Mouse (Mus musculus): Measurements from ENCODE around the gene Anxa6. TPM values are rescaled to one million over a fixed set of nuclear protein-coding genes. Genes with fewer than 3 reads are reported as not detected.

The Anxa6 gene
- total and polyA plus RNA-seq, 3 experiments: 115 to 168 (median 162) TPM

- Histone ChIP-seq H3K4me3 (replicated peaks in 1 of 3; ENCODE audit: low read depth in 2 of 3, low read length in 2 of 3, poor library complexity in 1 of 3) (peak overlapping the region in 1 of 3 experiments; percentile 46), H3K27ac (ENCODE audit: insufficient read depth, low read depth) (no peak overlapping the region), H3K4me1 (ENCODE audit: control insufficient read depth in 1 of 2, insufficient read depth in 2 of 2) (peaks cover 9 to 19% of the 10 kb centered on the region in 2 experiments; a peak in 3 of 4 replicates), H3K79me2 (replicated peaks; ENCODE audit: control insufficient read depth, extremely low read depth, insufficient read depth, poor library complexity, severe bottlenecking) (no peaks in the 10 kb centered on the region), H3K36me3 (replicated peaks in 1 of 2; ENCODE audit: control insufficient read depth in 1 of 2, insufficient read depth in 1 of 2, low read length in 1 of 2) (no peaks in the 10 kb centered on the region), H3K27me3 (replicated peaks) (no peaks in the 10 kb centered on the region), H3K9me3 (replicated peaks; ENCODE audit: low read length) (peaks cover 4% of the 10 kb centered on the region), H3K9ac (ENCODE audit: insufficient read depth, low read depth) (peak overlapping the region; percentile 17; the same call in 1 of the 2 replicates), H3K4me2 (ENCODE audit: insufficient read depth, low read depth, poor library complexity, severe bottlenecking) (peak overlapping the region; percentile 59; the same call in 1 of the 2 replicates)
- dilution Hi-C loops (cut with MboI; ENCODE audit: extremely low pct_ligation_motif_present, extremely low pct_unique_long_range_greater_than_20kb, low sequenced_read_pairs): no loop called here
- DNase-seq (ENCODE audit: extremely low read depth): no peak
- no peak for TF ChIP-seq CTCF (conservative IDR thresholded peaks at IDR 0.05 in 1 of 2, IDR thresholded peaks at IDR 0.05 in 1 of 2; ENCODE audit: low read depth in 2 of 2, low read length in 2 of 2)
- no peak for TF ChIP-seq HCFC1 (IDR thresholded peaks at IDR 0.05; ENCODE audit: low read depth, low read length)
- no peak for TF ChIP-seq SIN3A (IDR thresholded peaks at IDR 0.05; ENCODE audit: low read length)
- TF ChIP-seq MEF2A (IDR thresholded peaks at IDR 0.05; ENCODE audit: borderline replicate concordance, low read depth, low read length): no peak
- no peak for TF ChIP-seq PAX5 (IDR thresholded peaks at IDR 0.05; ENCODE audit: low read length)
- no peak for TF ChIP-seq MAX (IDR thresholded peaks at IDR 0.05; ENCODE audit: low read length)
- TF ChIP-seq NELFE (IDR thresholded peaks at IDR 0.05; ENCODE audit: low read depth, low read length): no peak
- TF ChIP-seq TCF12 (IDR thresholded peaks at IDR 0.05; ENCODE audit: low read depth, low read length): no peak
- no peak for TF ChIP-seq ZNF384 (IDR thresholded peaks at IDR 0.05; ENCODE audit: low read depth, low read length)
- no peak for TF ChIP-seq POLR2AphosphoS2 (IDR thresholded peaks at IDR 0.05; ENCODE audit: low read depth, low read length)
- TF ChIP-seq CHD2 (IDR thresholded peaks at IDR 0.05; ENCODE audit: low read length): no peak
- no peak for TF ChIP-seq ETS1 (conservative IDR thresholded peaks at IDR 0.05; ENCODE audit: low read depth, low read length)
- no peak for TF ChIP-seq RAD21 (IDR thresholded peaks at IDR 0.05; ENCODE audit: low read depth, low read length)
- TF ChIP-seq JUN (IDR thresholded peaks at IDR 0.05; ENCODE audit: insufficient read depth, low read depth, low read length): no peak
- no peak for TF ChIP-seq TBP (conservative IDR thresholded peaks at IDR 0.05; ENCODE audit: low read depth, low read length)
- TF ChIP-seq USF1 (IDR thresholded peaks at IDR 0.05; ENCODE audit: low read depth, low read length): no peak
- TF ChIP-seq NRF1 (IDR thresholded peaks at IDR 0.05; ENCODE audit: low read depth, low read length): no peak
- TF ChIP-seq EP300 (IDR thresholded peaks at IDR 0.05; ENCODE audit: low read length): no peak
- no peak for TF ChIP-seq RCOR1 (conservative IDR thresholded peaks at IDR 0.05; ENCODE audit: low read depth, low read length)
- in situ Hi-C loops (cut with MboI; ENCODE audit: low pct_ligation_motif_present, low pct_unique_long_range_greater_than_20kb, low sequenced_read_pairs): no loop called here
Measured at GRCm38 (mm10) chr11:55078502-55078901, 45.3 kb upstream of the Anxa6 start.

GRCm38 (mm10) chr11:55077331-55078231 is 44.3 kb upstream of the Anxa6 start, which contains the start of gene Ccdc69:
Ccdc69 (minus strand) TSS chr11:55078131.
- H3K79me2 ChIP-seq (replicated peaks; ENCODE audit: control insufficient read depth, extremely low read depth, insufficient read depth, poor library complexity, severe bottlenecking): no peaks in the 10 kb centered on the region
- H3K4me1 ChIP-seq (ENCODE audit: control insufficient read depth in 1 of 2, insufficient read depth in 2 of 2): peaks cover 14 to 29% of the 10 kb centered on the region in 2 experiments
- H3K9me3 ChIP-seq (replicated peaks; ENCODE audit: low read length): peaks cover 4% of the 10 kb centered on the region
- peak within 1 kb of the TSS; percentile 59 for H3K4me2 ChIP-seq (ENCODE audit: insufficient read depth, low read depth, poor library complexity, severe bottlenecking)
- dilution Hi-C loops (cut with MboI; ENCODE audit: extremely low pct_ligation_motif_present, extremely low pct_unique_long_range_greater_than_20kb, low sequenced_read_pairs) (no loop called here), in situ Hi-C loops (cut with MboI; ENCODE audit: low pct_ligation_motif_present, low pct_unique_long_range_greater_than_20kb, low sequenced_read_pairs) (no loop called here)
- H3K27ac ChIP-seq (ENCODE audit: insufficient read depth, low read depth): no peak within 1 kb of the TSS
- H3K36me3 ChIP-seq (replicated peaks in 1 of 2; ENCODE audit: control insufficient read depth in 1 of 2, insufficient read depth in 1 of 2, low read length in 1 of 2): no peaks in the 10 kb centered on the region
- H3K27me3 ChIP-seq (replicated peaks): no peaks in the 10 kb centered on the region
- peak within 1 kb of the TSS in 2 of 3 experiments; percentile 24 to 46 for H3K4me3 ChIP-seq (replicated peaks in 1 of 3; ENCODE audit: low read depth in 2 of 3, low read length in 2 of 3, poor library complexity in 1 of 3)
- DNase-seq (ENCODE audit: extremely low read depth): no peak
- H3K9ac ChIP-seq (ENCODE audit: insufficient read depth, low read depth): peak within 1 kb of the TSS; percentile 50
- no peak; the same call in 1 of the 2 replicates for TF ChIP-seq MXI1 (IDR thresholded peaks at IDR 0.05; ENCODE audit: low read depth, low read length)
- no peak for TF ChIP-seq POLR2AphosphoS2 (IDR thresholded peaks at IDR 0.05; ENCODE audit: low read depth, low read length)
- no peak for TF ChIP-seq EP300 (IDR thresholded peaks at IDR 0.05; ENCODE audit: low read length)
- TF ChIP-seq USF2 (conservative IDR thresholded peaks at IDR 0.05; ENCODE audit: low read depth, low read length): no peak
- TF ChIP-seq IRF4 (IDR thresholded peaks at IDR 0.05; ENCODE audit: low read depth, low read length): no peak
- TF ChIP-seq ZNF384 (IDR thresholded peaks at IDR 0.05; ENCODE audit: low read depth, low read length): no peak
- no peak for TF ChIP-seq ZMIZ1 (IDR thresholded peaks at IDR 0.05; ENCODE audit: low read depth, low read length)
- TF ChIP-seq JUND (conservative IDR thresholded peaks at IDR 0.05; ENCODE audit: low read depth, low read length): no peak
- TF ChIP-seq MYC (IDR thresholded peaks at IDR 0.05; ENCODE audit: low read depth, low read length): no peak
- TF ChIP-seq POLR2A (IDR thresholded peaks at IDR 0.05; ENCODE audit: low read depth, low read length): peak; percentile 56; the same call in 1 of the 2 replicates
- no peak for TF ChIP-seq ETS1 (conservative IDR thresholded peaks at IDR 0.05; ENCODE audit: low read depth, low read length)
- no peak for TF ChIP-seq CHD1 (IDR thresholded peaks at IDR 0.05; ENCODE audit: low read depth, low read length)
- peak; percentile 98 for TF ChIP-seq UBTF (IDR thresholded peaks at IDR 0.05; ENCODE audit: low read depth, low read length)
- no peak for TF ChIP-seq BHLHE40 (IDR thresholded peaks at IDR 0.05; ENCODE audit: low read depth, low read length)
- TF ChIP-seq KAT2A (IDR thresholded peaks at IDR 0.05; ENCODE audit: insufficient replicate concordance, low read length): no peak
- no peak for TF ChIP-seq JUN (IDR thresholded peaks at IDR 0.05; ENCODE audit: insufficient read depth, low read depth, low read length)
- no peak for TF ChIP-seq TBP (conservative IDR thresholded peaks at IDR 0.05; ENCODE audit: low read depth, low read length)
- no peak for TF ChIP-seq ZC3H11A (IDR thresholded peaks at IDR 0.05; ENCODE audit: low read depth, low read length)
- TF ChIP-seq MAX (IDR thresholded peaks at IDR 0.05; ENCODE audit: low read length): no peak

Measured in CH12.LX (cell line).